Mouse (Mus musculus): ENCODE results near the gene Phyh. TPM values are rescaled to one million over a fixed set of nuclear protein-coding genes. Genes with fewer than 3 reads are reported as not detected.
"Not testable (repeated sequence)": the region's sequence is repeated elsewhere in the genome, so short reads cannot be mapped to it uniquely, and the experiment has no call there.

The Phyh gene
- total RNA-seq, 4 experiments from 2014 or later = 155 to 199 (median 177) TPM

GRCm38 (mm10) chr2:4916037-4916436, 2.8 kb upstream of the Phyh start:
- DNase-seq (ENCODE audit: low spot score in 2 of 2) = no peak

- DNase-seq (ENCODE audit: low spot score in 2 of 2) = peak; percentile 34 to 35
Observed at GRCm38 (mm10) chr2:4917326-4918021, 1.3 kb upstream of the Phyh start.

- DNase-seq (ENCODE audit: low spot score in 2 of 2) = no peak
Observed at GRCm38 (mm10) chr2:4921019-4921418, 2.2 kb downstream of the Phyh start.

- no peak for DNase-seq (ENCODE audit: low spot score in 2 of 2)
Observed at GRCm38 (mm10) chr2:4922476-4923164, 3.8 kb downstream of the Phyh start.

GRCm38 (mm10) chr2:4927391-4927790, 8.6 kb downstream of the Phyh start:
- DNase-seq (ENCODE audit: low spot score in 2 of 2) = no peak

- DNase-seq (ENCODE audit: low spot score in 2 of 2) = no peak
Observed at GRCm38 (mm10) chr2:4929230-4929629, 10.4 kb downstream of the Phyh start.

GRCm38 (mm10) chr2:4934516-4934915, 15.7 kb downstream of the Phyh start:
- DNase-seq (ENCODE audit: low spot score in 2 of 2) = no peak

- DNase-seq (ENCODE audit: low spot score in 2 of 2) = no peak
Observed at GRCm38 (mm10) chr2:4937931-4938330, 19.1 kb downstream of the Phyh start.

GRCm38 (mm10) chr2:4940861-4941260, 22.0 kb downstream of the Phyh start:
- DNase-seq (ENCODE audit: low spot score in 2 of 2) = no peak

- not testable (repeated sequence) for DNase-seq (ENCODE audit: low spot score in 2 of 2)
Observed at GRCm38 (mm10) chr2:4949691-4950090, 30.9 kb downstream of the Phyh start.

GRCm38 (mm10) chr2:4950986-4951385, 32.2 kb downstream of the Phyh start:
- DNase-seq (ENCODE audit: low spot score in 2 of 2) = no peak

GRCm38 (mm10) chr2:4954216-4954760, 35.5 kb downstream of the Phyh start:
- no peak for DNase-seq (ENCODE audit: low spot score in 2 of 2)

GRCm38 (mm10) chr2:4958039-4958438, 39.2 kb downstream of the Phyh start:
- DNase-seq (ENCODE audit: low spot score in 2 of 2) = no peak

GRCm38 (mm10) chr2:4967806-4968205, 49.0 kb downstream of the Phyh start:
- no peak for DNase-seq (ENCODE audit: low spot score in 2 of 2)

- DNase-seq (ENCODE audit: low spot score in 2 of 2) = no peak
Observed at GRCm38 (mm10) chr2:4969083-4969482, 50.3 kb downstream of the Phyh start.

- DNase-seq (ENCODE audit: low spot score in 2 of 2) = no peak
Observed at GRCm38 (mm10) chr2:4975807-4976206, 57.0 kb downstream of the Phyh start, which contains the start of gene Ucma. Ucma (plus strand) TSS chr2:4976122.

- no peak for DNase-seq (ENCODE audit: low spot score in 2 of 2)
Observed at GRCm38 (mm10) chr2:4978091-4978490, 59.3 kb downstream of the Phyh start.

- DNase-seq (ENCODE audit: low spot score in 2 of 2) = no peak
Observed at GRCm38 (mm10) chr2:4983987-4984386, 65.2 kb downstream of the Phyh start.

- DNase-seq (ENCODE audit: low spot score in 2 of 2) = no peak
Observed at GRCm38 (mm10) chr2:4985000-4985399, 66.2 kb downstream of the Phyh start.

GRCm38 (mm10) chr2:4986798-4987197, 68.0 kb downstream of the Phyh start:
- no peak for DNase-seq (ENCODE audit: low spot score in 2 of 2)

- no peak for DNase-seq (ENCODE audit: low spot score in 2 of 2)
Observed at GRCm38 (mm10) chr2:4987388-4988180, 68.8 kb downstream of the Phyh start.
